Mouse (Mus musculus): ENCODE data around the gene Msl2.

The Msl2 gene

GRCm38 (mm10) chr9:101075091-101075581 lies 1.2 kb downstream of the Msl2 start:
- DNase-seq = peak; percentile 21 to 55

- DNase-seq = no peak
Observed at GRCm38 (mm10) chr9:101075694-101076093, 1.8 kb downstream of the Msl2 start.

DNA sequence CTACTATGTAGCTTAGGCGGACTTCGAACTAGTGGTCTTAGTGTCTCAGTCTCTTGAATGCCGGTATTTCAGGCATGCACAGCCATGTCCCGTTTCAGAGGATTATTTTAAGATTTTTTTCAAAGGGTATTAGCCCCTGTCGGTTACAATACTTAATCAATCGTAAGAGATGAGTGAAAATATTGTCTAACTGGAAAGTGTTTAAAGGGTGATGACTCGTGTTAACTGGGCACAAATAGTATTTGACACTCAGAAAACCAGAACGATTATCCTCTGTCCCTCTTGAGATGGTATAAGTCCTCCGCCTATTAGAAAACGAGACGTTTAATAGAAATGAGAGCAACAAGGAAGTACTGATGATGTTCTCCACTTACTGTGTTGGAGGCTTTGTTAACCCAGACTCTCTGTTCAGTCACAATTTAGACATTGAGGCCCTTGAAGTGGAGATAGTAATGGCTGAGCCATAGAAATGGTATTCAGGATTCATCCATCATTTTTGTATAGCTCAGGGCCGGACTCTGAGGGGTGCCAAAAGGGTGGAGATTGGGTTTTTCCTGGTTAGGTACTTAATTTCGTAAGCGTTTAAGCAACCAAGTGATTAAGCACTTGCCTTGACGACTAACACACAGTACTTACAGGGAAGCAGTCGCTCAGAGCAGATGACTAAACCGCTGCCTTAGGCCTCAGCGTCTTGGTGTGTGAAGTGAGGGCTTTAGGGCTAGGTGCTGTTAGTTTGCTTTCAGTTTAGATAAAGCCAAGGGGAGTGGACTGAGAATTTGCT lies 2.4 kb downstream of the Msl2 start:
- DNase-seq = peak; percentile 20 to 44

GRCm38 (mm10) chr9:101077486-101077885 lies 3.6 kb downstream of the Msl2 start:
- no peak for DNase-seq

DNA sequence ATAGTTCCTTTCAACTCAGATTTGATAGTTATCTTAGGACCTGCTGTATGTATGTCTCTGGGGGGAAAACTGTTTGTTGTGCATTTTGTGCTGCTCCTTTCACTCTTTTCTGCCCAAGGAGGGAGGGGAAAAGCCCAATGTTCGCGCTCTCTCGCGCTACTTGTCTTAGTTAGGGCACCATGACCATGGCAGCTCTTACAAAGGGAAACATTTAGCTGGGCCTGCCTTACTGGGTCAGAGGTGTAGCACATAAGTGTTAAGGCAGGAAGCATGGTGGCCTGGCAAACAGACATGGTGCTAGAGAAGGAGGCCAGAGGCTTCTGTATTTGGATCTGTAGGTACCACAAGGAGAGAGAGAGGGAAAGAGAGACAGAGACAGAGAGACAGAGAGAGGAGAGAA lies 4.7 kb downstream of the Msl2 start:
- DNase-seq = peak in 1 of 2 experiments; percentile 38

- DNase-seq = no peak
Observed at GRCm38 (mm10) chr9:101080046-101080685, 6.3 kb downstream of the Msl2 start.

- no peak for DNase-seq
Observed at GRCm38 (mm10) chr9:101083728-101084127, 9.8 kb downstream of the Msl2 start.

DNA sequence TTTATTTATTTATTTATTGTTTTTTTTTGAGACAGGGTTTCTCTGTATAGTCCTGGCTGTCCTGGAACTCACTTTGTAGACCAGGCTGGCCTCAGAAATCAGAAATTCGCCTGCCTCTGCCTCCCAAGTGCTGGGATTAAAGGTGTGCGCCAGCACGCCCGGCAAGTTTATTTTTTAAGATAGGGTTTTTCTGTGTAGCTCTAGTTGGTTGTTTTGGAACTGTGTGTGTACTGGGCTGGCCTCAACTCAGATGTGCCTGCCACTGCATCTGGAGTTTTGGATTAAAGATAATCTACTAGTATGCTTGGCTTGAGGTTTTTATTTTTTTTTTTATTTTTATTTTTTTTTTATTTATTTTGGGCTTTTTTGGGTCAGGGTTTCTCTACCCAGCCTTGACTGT lies 21.5 kb downstream of the Msl2 start:
- no peak for DNase-seq

GRCm38 (mm10) chr9:101096461-101096860 lies 22.6 kb downstream of the Msl2 start:
- no peak for DNase-seq

DNA sequence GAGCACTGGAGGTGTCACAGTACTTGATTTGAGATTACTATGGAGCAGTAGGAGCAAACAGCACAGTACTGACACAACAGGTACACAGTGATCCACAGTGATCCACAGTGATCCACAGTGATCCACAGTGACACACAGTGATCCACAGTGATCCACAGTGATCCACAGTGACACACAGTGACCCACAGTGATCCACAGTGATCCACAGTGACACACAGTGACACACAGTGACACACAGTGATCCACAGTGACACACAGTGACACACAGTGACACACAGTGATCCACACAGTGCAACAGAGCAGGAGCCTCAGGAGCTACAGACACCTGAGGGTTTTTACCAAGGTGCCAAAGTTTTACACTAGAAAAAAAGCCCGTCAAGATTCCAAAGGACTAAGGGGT lies 23.6 kb downstream of the Msl2 start:
- DNase-seq = no peak

GRCm38 (mm10) chr9:101099445-101099844 lies 25.5 kb downstream of the Msl2 start:
- no peak for DNase-seq

DNA sequence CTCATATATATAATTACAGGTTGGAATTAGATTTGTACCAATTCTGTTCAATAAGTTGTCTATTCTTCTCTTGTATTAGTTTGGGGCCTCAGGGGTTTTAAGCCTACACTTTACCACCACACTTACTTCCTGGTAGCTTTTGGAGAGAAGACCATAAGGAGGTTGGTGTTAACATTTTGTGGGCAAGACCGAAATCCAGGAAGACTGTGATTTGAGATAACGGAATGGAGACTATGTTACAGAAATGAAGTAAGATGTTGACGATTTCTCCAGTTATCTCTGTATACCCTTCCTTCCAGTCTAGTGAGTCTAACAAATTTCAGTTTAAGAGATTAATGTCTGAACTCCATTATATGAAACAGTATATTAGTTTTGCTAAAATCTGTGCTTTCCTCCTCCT lies 26.3 kb downstream of the Msl2 start:
- no peak for DNase-seq

DNA sequence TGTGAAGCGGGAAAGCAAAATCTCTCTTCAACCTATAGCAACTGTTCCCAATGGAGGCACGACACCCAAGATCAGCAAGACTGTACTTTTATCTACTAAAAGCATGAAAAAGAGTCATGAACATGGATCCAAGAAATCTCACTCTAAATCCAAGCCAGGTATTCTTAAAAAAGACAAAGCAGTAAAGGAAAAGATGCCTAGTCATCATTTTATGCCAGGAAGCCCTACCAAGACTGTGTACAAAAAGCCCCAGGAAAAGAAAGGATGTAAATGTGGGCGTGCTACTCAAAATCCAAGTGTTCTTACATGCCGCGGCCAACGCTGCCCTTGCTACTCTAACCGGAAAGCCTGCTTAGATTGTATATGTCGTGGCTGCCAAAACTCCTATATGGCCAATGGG lies 27.6 kb downstream of the Msl2 start:
- no peak for DNase-seq

GRCm38 (mm10) chr9:101102288-101102687 lies 28.4 kb downstream of the Msl2 start:
- no peak for DNase-seq

- DNase-seq = no peak
Observed at GRCm38 (mm10) chr9:101104931-101105330, 31.0 kb downstream of the Msl2 start.

- DNase-seq = no peak
Observed at GRCm38 (mm10) chr9:101105735-101106134, 31.8 kb downstream of the Msl2 start.

DNA sequence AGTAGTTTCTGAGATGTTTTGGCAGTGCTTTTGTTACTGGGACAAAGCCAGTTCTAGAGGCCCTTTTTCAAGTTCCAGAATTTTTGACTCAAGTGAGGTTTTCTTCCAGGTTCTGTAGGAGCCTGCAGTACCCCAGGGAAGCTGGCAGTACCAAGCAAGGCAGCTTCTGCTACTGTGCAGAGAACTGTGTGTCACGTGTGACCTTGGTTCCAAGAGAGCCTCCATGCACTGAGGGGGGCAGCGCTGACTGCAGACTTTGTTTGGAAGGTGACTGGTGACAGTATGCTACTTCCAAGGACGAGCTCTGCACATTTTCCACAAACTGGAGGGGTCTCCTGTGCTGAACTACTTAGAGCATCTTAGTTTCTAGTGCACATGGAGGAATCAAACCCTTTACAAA lies 33.5 kb downstream of the Msl2 start:
- no peak for DNase-seq

GRCm38 (mm10) chr9:101110013-101110412 lies 36.1 kb downstream of the Msl2 start:
- peak; percentile 52 to 76 for DNase-seq

DNA sequence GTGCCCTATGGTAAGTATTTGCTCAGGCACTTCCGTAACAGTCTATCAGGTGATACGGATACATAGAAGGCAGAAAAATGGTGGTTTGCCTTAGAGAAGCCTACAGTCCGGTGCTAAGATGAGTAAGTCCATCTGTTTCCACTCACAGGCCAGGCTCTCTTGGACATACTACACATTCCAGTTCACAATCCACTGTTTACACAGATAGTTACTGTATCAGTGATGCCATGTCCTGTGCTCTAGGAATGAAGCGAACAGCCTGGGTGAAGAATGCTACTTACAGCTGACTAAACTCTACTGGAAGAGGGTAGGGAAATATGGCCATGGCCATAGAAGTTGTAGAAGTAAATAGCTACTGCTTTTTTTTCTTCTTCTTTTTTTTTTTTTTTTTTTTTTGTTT lies 39.4 kb downstream of the Msl2 start:
- no peak for DNase-seq

DNA sequence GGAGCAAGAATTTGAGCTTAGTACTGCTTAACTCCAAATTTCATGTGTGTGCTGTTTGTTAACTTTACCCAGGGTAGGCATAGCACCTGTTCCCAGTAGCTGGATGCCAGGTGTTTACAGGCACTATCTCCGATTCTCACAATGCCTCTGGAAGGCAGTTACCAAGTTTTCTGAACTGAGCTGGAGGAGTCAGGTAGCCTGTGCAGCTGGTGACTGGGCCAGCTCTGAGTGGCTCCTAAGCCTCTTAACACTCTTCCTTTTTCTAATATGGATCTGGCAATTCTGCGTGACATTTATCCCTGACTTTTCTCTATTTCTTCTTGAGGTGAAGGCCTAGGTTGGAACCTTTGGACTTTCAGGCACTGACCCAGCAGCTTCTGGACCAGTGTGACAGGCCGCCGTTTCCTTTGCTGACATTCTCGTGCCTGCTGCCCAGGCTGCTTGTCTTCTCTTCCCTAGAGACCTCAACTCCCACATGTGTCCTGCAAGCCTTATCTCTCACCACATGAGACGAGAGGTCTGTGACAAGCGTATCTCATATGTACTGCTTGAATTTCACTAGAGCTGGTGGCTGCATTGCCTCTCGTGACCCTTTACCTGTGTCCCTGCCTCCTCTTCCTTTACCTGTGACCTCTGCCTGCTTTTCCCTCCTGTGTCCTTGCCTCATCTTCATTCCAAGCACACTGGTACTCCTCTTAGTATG lies 40.4 kb downstream of the Msl2 start:
- peak; percentile 23 to 49 for DNase-seq

GRCm38 (mm10) chr9:101143635-101144034 lies 69.7 kb downstream of the Msl2 start:
- no peak for DNase-seq

GRCm38 (mm10) chr9:101152872-101153271 lies 79.0 kb downstream of the Msl2 start:
- no peak for DNase-seq
